Comparison of ENCODE assay signal across 29 mouse cellular contexts in genomic region chr4:100065686-100066085, GRCm38 (mm10). TPM values are rescaled to one million over a fixed set of nuclear protein-coding genes. Genes with fewer than 3 reads are reported as not detected.
"Had no signal": no experiment of that assay in that cellular context is flagged by ENCODE, and none has a peak within 500 bp of the region (broad histone marks: within the 10 kb centered on the region; RNA-seq: fewer than 3 reads in every experiment).

No protein-coding gene starts in this region.

- H3K36me3 ChIP-seq: embryonic facial prominence, embryonic 10.5 days; embryonic facial prominence, embryonic 12.5 days; embryonic facial prominence, embryonic 13.5 days; embryonic facial prominence, embryonic 15.5 days; forebrain, embryonic 10.5 days; forebrain, embryonic 12.5 days; forebrain, embryonic 15.5 days had no signal

- ATAC-seq: forebrain, embryonic 13.5 days; forebrain, embryonic 14.5 days; forebrain, embryonic 15.5 days; forebrain, embryonic 16.5 days; forebrain, postnatal 0 days had no signal

- DNase-seq: cerebellum, adult 18-20 months; cerebellum, adult 2 months; cerebellum, adult 8-10 months; cerebellum, adult 9-10 months; cerebellum, adult 9-11 months; cerebellum, postnatal 10 days; cerebellum, postnatal 14 days; cerebellum, postnatal 25 days; cerebellum, postnatal 36 days; embryo, embryonic 11 days; forebrain, postnatal 0 days; gastrocnemius, adult 2 months; gastrocnemius, postnatal 10 days; gastrocnemius, postnatal 14 days; gastrocnemius, postnatal 25 days; gastrocnemius, postnatal 36 days; heart, adult 18-20 months had no signal

- H3K4me3 ChIP-seq: embryonic facial prominence, embryonic 10.5 days; embryonic facial prominence, embryonic 12.5 days; embryonic facial prominence, embryonic 13.5 days; embryonic facial prominence, embryonic 15.5 days; erythroblast, embryonic 14.5 days; forebrain, embryonic 10.5 days; forebrain, embryonic 12.5 days; forebrain, embryonic 13.5 days; forebrain, embryonic 15.5 days; gastrocnemius, adult 2 months had no signal

- H3K4me1 ChIP-seq: forebrain, embryonic 13.5 days; forebrain, embryonic 15.5 days had no signal

- H3K9me3 ChIP-seq: embryonic facial prominence, embryonic 10.5 days; embryonic facial prominence, embryonic 12.5 days; embryonic facial prominence, embryonic 13.5 days; embryonic facial prominence, embryonic 15.5 days; forebrain, embryonic 10.5 days; forebrain, embryonic 12.5 days; forebrain, embryonic 13.5 days; forebrain, embryonic 15.5 days had no signal

- H3K27ac ChIP-seq: embryonic facial prominence, embryonic 10.5 days; embryonic facial prominence, embryonic 12.5 days; embryonic facial prominence, embryonic 13.5 days; embryonic facial prominence, embryonic 15.5 days; forebrain, embryonic 10.5 days; forebrain, embryonic 12.5 days; forebrain, embryonic 13.5 days; forebrain, embryonic 15.5 days; gastrocnemius, adult 2 months had no signal

- H3K27me3 ChIP-seq: embryonic facial prominence, embryonic 12.5 days; forebrain, embryonic 13.5 days; forebrain, embryonic 15.5 days had no signal

RNA-seq across cellular contexts. Expression of gene Ror1, which starts 29.9 kb away (rescaled TPM):
- total RNA-seq: granulocyte monocyte progenitor cell, adult 5-6 weeks had no signal
- polyA plus RNA-seq: erythroblast, embryonic 14.5 days had no signal
